Mouse (Mus musculus): ENCODE data around the gene Npas2. TPM values are rescaled to one million over a fixed set of nuclear protein-coding genes. Genes with fewer than 3 reads are reported as not detected.

The Npas2 gene
- polyA plus RNA-seq, 1 experiment, result 0.91 TPM

GRCm38 (mm10) chr1:39280391-39280790 lies 86.9 kb downstream of the Npas2 start:
- no peak for DNase-seq (ENCODE audit: low read depth in 1 of 2, low spot score in 2 of 2)
- no peaks in the 10 kb centered on the region for H3K4me1 ChIP-seq (ENCODE audit: control insufficient read depth, insufficient read depth, insufficient read length)
- no peaks in the 10 kb centered on the region for H3K27me3 ChIP-seq (ENCODE audit: control insufficient read depth, insufficient read depth, low read length)
- TF ChIP-seq CTCF (IDR thresholded peaks at IDR 0.05; ENCODE audit: extremely low read depth, insufficient read depth, insufficient read length, insufficient replicate concordance) (no peak), POLR2A (IDR thresholded peaks at IDR 0.05; ENCODE audit: low read depth, low read length) (no peak)
- H3K36me3 ChIP-seq (ENCODE audit: control insufficient read depth, insufficient read depth, low read length), result no peaks in the 10 kb centered on the region
- H3K27ac ChIP-seq (ENCODE audit: insufficient read depth, low read length), result peak overlapping the region; percentile 33; the same call in 1 of the 2 replicates
- no peak overlapping the region for H3K4me3 ChIP-seq (ENCODE audit: extremely low read depth, insufficient read depth, insufficient read length)
- WGBS, result 84% methylated on average over 7 of the region's 7 CpGs

- DNase-seq (ENCODE audit: low read depth in 1 of 2, low spot score in 2 of 2), result peak in 1 of 2 experiments; percentile 36
Measured at GRCm38 (mm10) chr1:39280989-39281875, 87.7 kb downstream of the Npas2 start.

DNA sequence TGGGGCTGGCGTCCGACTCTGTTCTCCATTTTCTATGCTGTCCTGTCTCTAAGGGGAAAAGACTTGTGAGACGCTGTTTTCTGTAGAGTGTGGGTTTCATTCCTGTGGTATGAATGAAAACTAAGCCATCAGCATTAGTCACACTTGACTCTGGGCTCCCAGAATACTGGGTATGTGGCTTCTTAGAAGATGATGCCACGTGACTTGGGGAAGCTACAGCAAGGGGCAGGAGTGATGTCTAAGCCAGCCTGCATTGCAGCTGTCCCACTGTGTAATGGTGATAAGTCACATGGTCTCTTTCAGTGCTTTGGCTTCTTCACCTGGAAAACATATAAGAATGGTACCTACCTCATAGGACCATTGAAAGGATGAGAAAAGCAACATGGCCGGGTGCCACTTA lies 88.4 kb downstream of the Npas2 start:
- WGBS, result 87% methylated on average over 5 of the region's 5 CpGs
- Histone ChIP-seq H3K4me3 (ENCODE audit: extremely low read depth, insufficient read depth, insufficient read length) (no peak overlapping the region), H3K27ac (ENCODE audit: insufficient read depth, low read length) (no peak overlapping the region), H3K36me3 (ENCODE audit: control insufficient read depth, insufficient read depth, low read length) (no peaks in the 10 kb centered on the region), H3K27me3 (ENCODE audit: control insufficient read depth, insufficient read depth, low read length) (no peaks in the 10 kb centered on the region), H3K4me1 (ENCODE audit: control insufficient read depth, insufficient read depth, insufficient read length) (no peaks in the 10 kb centered on the region)
- no peak for DNase-seq (ENCODE audit: low read depth in 1 of 2, low spot score in 2 of 2)
- TF ChIP-seq POLR2A (IDR thresholded peaks at IDR 0.05; ENCODE audit: low read depth, low read length), result no peak
- TF ChIP-seq CTCF (IDR thresholded peaks at IDR 0.05; ENCODE audit: extremely low read depth, insufficient read depth, insufficient read length, insufficient replicate concordance), result no peak

More at GRCm38 (mm10) chr1:39280989-39281875, 87.7 kb downstream of the Npas2 start:
- Histone ChIP-seq H3K27me3 (ENCODE audit: control insufficient read depth, insufficient read depth, low read length) (no peaks in the 10 kb centered on the region), H3K4me1 (ENCODE audit: control insufficient read depth, insufficient read depth, insufficient read length) (no peaks in the 10 kb centered on the region), H3K36me3 (ENCODE audit: control insufficient read depth, insufficient read depth, low read length) (no peaks in the 10 kb centered on the region), H3K27ac (ENCODE audit: insufficient read depth, low read length) (peak overlapping the region; percentile 33; the same call in 1 of the 2 replicates), H3K4me3 (ENCODE audit: extremely low read depth, insufficient read depth, insufficient read length) (no peak overlapping the region)
- WGBS, result 64% methylated on average over 15 of the region's 15 CpGs
- TF ChIP-seq POLR2A (IDR thresholded peaks at IDR 0.05; ENCODE audit: low read depth, low read length) (no peak), CTCF (IDR thresholded peaks at IDR 0.05; ENCODE audit: extremely low read depth, insufficient read depth, insufficient read length, insufficient replicate concordance) (no peak)

- Histone ChIP-seq H3K4me1 (ENCODE audit: control insufficient read depth, insufficient read depth, insufficient read length) (no peaks in the 10 kb centered on the region), H3K27ac (ENCODE audit: insufficient read depth, low read length) (no peak overlapping the region), H3K27me3 (ENCODE audit: control insufficient read depth, insufficient read depth, low read length) (no peaks in the 10 kb centered on the region), H3K36me3 (ENCODE audit: control insufficient read depth, insufficient read depth, low read length) (no peaks in the 10 kb centered on the region), H3K4me3 (ENCODE audit: extremely low read depth, insufficient read depth, insufficient read length) (no peak overlapping the region)
- TF ChIP-seq POLR2A (IDR thresholded peaks at IDR 0.05; ENCODE audit: low read depth, low read length), result no peak
- no peak for DNase-seq (ENCODE audit: low read depth in 1 of 2, low spot score in 2 of 2)
- WGBS, result 76% methylated on average over 7 of the region's 7 CpGs
Measured at GRCm38 (mm10) chr1:39283323-39283722, 89.8 kb downstream of the Npas2 start.

DNA sequence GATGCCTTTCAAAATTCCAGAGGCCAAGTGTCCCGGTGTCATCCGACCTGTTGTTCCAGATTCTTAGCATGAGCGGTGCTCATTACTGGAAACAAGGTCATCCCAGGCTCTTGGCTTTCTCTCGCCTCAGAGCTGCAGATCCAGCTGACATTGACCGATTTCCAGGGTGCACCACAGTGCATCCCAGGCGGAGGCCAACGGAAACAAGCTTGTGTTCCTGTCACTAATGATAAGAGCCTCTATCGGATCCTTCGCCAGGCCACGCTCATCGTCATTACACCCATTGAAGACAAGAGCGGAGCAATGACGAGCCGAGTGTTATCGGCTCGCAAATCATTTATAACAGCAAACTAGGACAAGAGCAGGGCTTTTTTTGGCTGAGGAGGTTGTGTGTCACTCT lies 91.3 kb downstream of the Npas2 start:
- Histone ChIP-seq H3K27me3 (ENCODE audit: control insufficient read depth, insufficient read depth, low read length) (no peaks in the 10 kb centered on the region), H3K36me3 (ENCODE audit: control insufficient read depth, insufficient read depth, low read length) (no peaks in the 10 kb centered on the region), H3K4me1 (ENCODE audit: control insufficient read depth, insufficient read depth, insufficient read length) (no peaks in the 10 kb centered on the region), H3K4me3 (ENCODE audit: extremely low read depth, insufficient read depth, insufficient read length) (no peak overlapping the region), H3K27ac (ENCODE audit: insufficient read depth, low read length) (no peak overlapping the region)
- 90% methylated on average over 16 of the region's 16 CpGs for WGBS
- DNase-seq (ENCODE audit: low read depth in 1 of 2, low spot score in 2 of 2), result peak in 1 of 2 experiments; percentile 3
- TF ChIP-seq CTCF (IDR thresholded peaks at IDR 0.05; ENCODE audit: extremely low read depth, insufficient read depth, insufficient read length, insufficient replicate concordance) (no peak), POLR2A (IDR thresholded peaks at IDR 0.05; ENCODE audit: low read depth, low read length) (no peak)

- DNase-seq (ENCODE audit: low read depth in 1 of 2, low spot score in 2 of 2), result no peak
- H3K4me1 ChIP-seq (ENCODE audit: control insufficient read depth, insufficient read depth, insufficient read length), result no peaks in the 10 kb centered on the region
- TF ChIP-seq CTCF (IDR thresholded peaks at IDR 0.05; ENCODE audit: extremely low read depth, insufficient read depth, insufficient read length, insufficient replicate concordance), result no peak
- no peak for TF ChIP-seq POLR2A (IDR thresholded peaks at IDR 0.05; ENCODE audit: low read depth, low read length)
- no peaks in the 10 kb centered on the region for H3K36me3 ChIP-seq (ENCODE audit: control insufficient read depth, insufficient read depth, low read length)
- no peaks in the 10 kb centered on the region for H3K27me3 ChIP-seq (ENCODE audit: control insufficient read depth, insufficient read depth, low read length)
- WGBS, result 94% methylated on average over 9 of the region's 9 CpGs
- no peak overlapping the region for H3K4me3 ChIP-seq (ENCODE audit: extremely low read depth, insufficient read depth, insufficient read length)
- no peak overlapping the region for H3K27ac ChIP-seq (ENCODE audit: insufficient read depth, low read length)
Measured at GRCm38 (mm10) chr1:39287076-39287475, 93.5 kb downstream of the Npas2 start.

DNA sequence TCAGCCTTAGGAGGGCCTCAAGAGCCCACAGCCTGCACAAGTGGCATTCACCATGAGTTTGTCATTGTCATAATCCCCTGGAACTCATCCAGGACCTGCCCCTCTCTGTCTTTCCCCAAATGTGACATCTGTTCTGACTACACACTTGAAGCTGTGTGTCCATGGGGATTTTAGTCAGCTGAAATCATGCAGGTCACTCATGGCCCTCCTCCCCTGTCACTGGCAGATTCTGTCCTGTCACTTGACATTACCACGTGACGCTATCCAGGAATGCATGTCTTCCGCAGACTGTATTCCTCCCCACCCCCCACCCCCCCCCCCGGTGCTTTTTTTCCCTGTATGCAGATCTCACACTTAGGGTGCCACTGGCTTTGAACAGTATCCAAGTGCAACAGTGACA lies 94.3 kb downstream of the Npas2 start:
- WGBS, result 87% methylated on average over 4 of the region's 4 CpGs
- H3K4me3 ChIP-seq (ENCODE audit: extremely low read depth, insufficient read depth, insufficient read length), result no peak overlapping the region
- H3K4me1 ChIP-seq (ENCODE audit: control insufficient read depth, insufficient read depth, insufficient read length), result no peaks in the 10 kb centered on the region
- DNase-seq (ENCODE audit: low read depth in 1 of 2, low spot score in 2 of 2), result no peak
- no peak overlapping the region for H3K27ac ChIP-seq (ENCODE audit: insufficient read depth, low read length)
- H3K27me3 ChIP-seq (ENCODE audit: control insufficient read depth, insufficient read depth, low read length), result no peaks in the 10 kb centered on the region
- TF ChIP-seq CTCF (IDR thresholded peaks at IDR 0.05; ENCODE audit: extremely low read depth, insufficient read depth, insufficient read length, insufficient replicate concordance) (no peak), POLR2A (IDR thresholded peaks at IDR 0.05; ENCODE audit: low read depth, low read length) (no peak)
- no peaks in the 10 kb centered on the region for H3K36me3 ChIP-seq (ENCODE audit: control insufficient read depth, insufficient read depth, low read length)

All from spleen, adult 2 months (tissue).